Mouse (Mus musculus): ENCODE measurements around the gene Gm43951. TPM values are rescaled to one million over a fixed set of nuclear protein-coding genes. Genes with fewer than 3 reads are reported as not detected.

Gm43951 gene
- total and polyA plus RNA-seq, 3 experiments, result 1.5 to 2.0 TPM; not detected in 1

- no peak for DNase-seq (ENCODE audit: low read depth, low spot score)
- Histone ChIP-seq H3K4me3 (ENCODE audit: control insufficient read depth in 1 of 2, insufficient read depth in 1 of 2, low read depth in 2 of 2, low read length in 2 of 2) (no peak overlapping the region), H3K36me3 (ENCODE audit: control insufficient read depth in 1 of 2, insufficient read depth in 2 of 2, low read length in 2 of 2) (peaks cover 0 to 4% of the 10 kb centered on the region in 2 experiments; a peak in 2 of 4 replicates), H3K79me2 (ENCODE audit: control insufficient read depth, insufficient read depth, low read length, poor library complexity) (peaks cover 35% of the 10 kb centered on the region), H3K4me1 (ENCODE audit: control insufficient read depth in 1 of 2, insufficient read depth in 2 of 2, low read length in 2 of 2) (peaks cover 0 to 12% of the 10 kb centered on the region in 2 experiments; a peak in 3 of 4 replicates), H3K27ac (ENCODE audit: control insufficient read depth, low read depth, low read length) (no peak overlapping the region), H3K9ac (ENCODE audit: control insufficient read depth, low read depth, low read length, poor library complexity, severe bottlenecking) (no peak overlapping the region), H3K9me3 (replicated peaks; ENCODE audit: insufficient read depth, low read length) (no peaks in the 10 kb centered on the region), H3K27me3 (ENCODE audit: control insufficient read depth in 1 of 2, insufficient read depth in 2 of 2, low read length in 2 of 2) (no peaks in the 10 kb centered on the region)
- TF ChIP-seq E2F4 (IDR thresholded peaks at IDR 0.05; ENCODE audit: borderline replicate concordance, low read depth, low read length), result no peak
- TF ChIP-seq MYC (IDR thresholded peaks at IDR 0.05; ENCODE audit: low read depth, low read length), result no peak
- TF ChIP-seq UBTF (IDR thresholded peaks at IDR 0.05; ENCODE audit: borderline replicate concordance, insufficient read depth, low read depth, low read length), result no peak
- TF ChIP-seq ZC3H11A (IDR thresholded peaks at IDR 0.05; ENCODE audit: low read depth, low read length), result no peak
- no peak for TF ChIP-seq POLR2AphosphoS5 (IDR thresholded peaks at IDR 0.05; ENCODE audit: borderline replicate concordance, low read depth, low read length)
- no peak for TF ChIP-seq USF1 (IDR thresholded peaks at IDR 0.05; ENCODE audit: low read depth, low read length)
- TF ChIP-seq TBP (IDR thresholded peaks at IDR 0.05; ENCODE audit: low read depth, low read length), result no peak
Observed at GRCm38 (mm10) chr11:72203440-72203839, 3.2 kb downstream of the Gm43951 start.

- Histone ChIP-seq H3K79me2 (ENCODE audit: control insufficient read depth, insufficient read depth, low read length, poor library complexity) (no peaks in the 10 kb centered on the region; the same call in 1 of the 2 replicates), H3K9me3 (replicated peaks; ENCODE audit: insufficient read depth, low read length) (no peaks in the 10 kb centered on the region), H3K27ac (ENCODE audit: control insufficient read depth, low read depth, low read length) (no peak overlapping the region), H3K4me3 (ENCODE audit: control insufficient read depth in 1 of 2, insufficient read depth in 1 of 2, low read depth in 2 of 2, low read length in 2 of 2) (no peak overlapping the region), H3K4me1 (ENCODE audit: control insufficient read depth in 1 of 2, insufficient read depth in 2 of 2, low read length in 2 of 2) (no peaks in the 10 kb centered on the region), H3K27me3 (ENCODE audit: control insufficient read depth in 1 of 2, insufficient read depth in 2 of 2, low read length in 2 of 2) (no peaks in the 10 kb centered on the region), H3K36me3 (ENCODE audit: control insufficient read depth in 1 of 2, insufficient read depth in 2 of 2, low read length in 2 of 2) (peaks cover 0 to 8% of the 10 kb centered on the region in 2 experiments; a peak in 2 of 4 replicates), H3K9ac (ENCODE audit: control insufficient read depth, low read depth, low read length, poor library complexity, severe bottlenecking) (no peak overlapping the region)
- DNase-seq (ENCODE audit: low read depth, low spot score), result no peak
- TF ChIP-seq CHD2 (IDR thresholded peaks at IDR 0.05; ENCODE audit: low read length), result no peak
- no peak for TF ChIP-seq SMC3 (IDR thresholded peaks at IDR 0.05; ENCODE audit: low read depth, low read length)
- no peak for TF ChIP-seq GATA1 (IDR thresholded peaks at IDR 0.05; ENCODE audit: low read depth, low read length)
- no peak for TF ChIP-seq POLR2AphosphoS2 (IDR thresholded peaks at IDR 0.05; ENCODE audit: low read length)
- no peak for TF ChIP-seq POLR2A (IDR thresholded peaks at IDR 0.05; ENCODE audit: control insufficient read depth in 1 of 2, insufficient read depth in 1 of 2, low read depth in 1 of 2, low read length in 2 of 2, poor library complexity in 1 of 2)
- TF ChIP-seq USF2 (IDR thresholded peaks at IDR 0.05; ENCODE audit: borderline replicate concordance in 1 of 2, insufficient read depth in 1 of 2, low read depth in 1 of 2, low read length in 2 of 2), result no peak
- no peak for TF ChIP-seq MEF2A (IDR thresholded peaks at IDR 0.05; ENCODE audit: extremely low read depth, insufficient replicate concordance, low read depth, low read length, poor library complexity, severe bottlenecking)
- no peak for TF ChIP-seq SIN3A (IDR thresholded peaks at IDR 0.05; ENCODE audit: low read length)
- TF ChIP-seq POLR2AphosphoS5 (IDR thresholded peaks at IDR 0.05; ENCODE audit: borderline replicate concordance, low read depth, low read length), result no peak
Observed at GRCm38 (mm10) chr11:72196506-72196905, 10.1 kb downstream of the Gm43951 start.

All from MEL (cell line).